Mouse (Mus musculus) gastrocnemius, postnatal 10 days (tissue): ENCODE results near the gene Tifab. TPM values are rescaled to one million over a fixed set of nuclear protein-coding genes. Genes with fewer than 3 reads are reported as not detected.

Source experiments
- DNase-seq: peaks from one replicate; pipeline ENCODE4 v3.0.0; 2021; ENCODE audit warnings: mixed read lengths
- total RNA-seq, 2 experiments: library from RNA; stranded (reverse); gene quantifications; 2 replicates each; pipeline ENCODE4 v1.2.3; 2021

The Tifab gene
- total RNA-seq, 2 experiments from 2014 or later = 0.45 to 1.2 TPM

- no peak for DNase-seq
Measured at GRCm38 (mm10) chr13:56176310-56176709, 2.4 kb downstream of the Tifab start.

- DNase-seq = no peak
Measured at GRCm38 (mm10) chr13:56175848-56176247, 2.8 kb downstream of the Tifab start.

GRCm38 (mm10) chr13:56172901-56173545 is 5.7 kb downstream of the Tifab start:
- no peak for DNase-seq

- DNase-seq = no peak
Measured at GRCm38 (mm10) chr13:56172106-56172505, 6.6 kb downstream of the Tifab start.

- DNase-seq = no peak
Measured at GRCm38 (mm10) chr13:56168403-56168781, 10.3 kb downstream of the Tifab start.

GRCm38 (mm10) chr13:56167446-56168402 is 11.0 kb downstream of the Tifab start:
- no peak for DNase-seq

GRCm38 (mm10) chr13:56165561-56165960 is 13.1 kb downstream of the Tifab start:
- DNase-seq = no peak

GRCm38 (mm10) chr13:56164372-56164771 is 14.3 kb downstream of the Tifab start:
- no peak for DNase-seq

- DNase-seq = peak; percentile 66
Measured at GRCm38 (mm10) chr13:56163751-56164150, 14.9 kb downstream of the Tifab start.

GRCm38 (mm10) chr13:56162859-56163258 is 15.8 kb downstream of the Tifab start:
- DNase-seq = no peak

GRCm38 (mm10) chr13:56159614-56160363 is 18.9 kb downstream of the Tifab start:
- DNase-seq = no peak

GRCm38 (mm10) chr13:56159016-56159601 is 19.6 kb downstream of the Tifab start:
- no peak for DNase-seq

- DNase-seq = no peak
Measured at GRCm38 (mm10) chr13:56155671-56156070, 23.0 kb downstream of the Tifab start.

- no peak for DNase-seq
Measured at GRCm38 (mm10) chr13:56155048-56155447, 23.6 kb downstream of the Tifab start.

GRCm38 (mm10) chr13:56152773-56153460 is 25.8 kb downstream of the Tifab start:
- no peak for DNase-seq

- peak; percentile 68 for DNase-seq
Measured at GRCm38 (mm10) chr13:56151404-56152226, 27.1 kb downstream of the Tifab start.

GRCm38 (mm10) chr13:56145523-56145922 is 33.2 kb downstream of the Tifab start:
- no peak for DNase-seq

- DNase-seq = no peak
Measured at GRCm38 (mm10) chr13:56144021-56144420, 34.7 kb downstream of the Tifab start.

- no peak for DNase-seq
Measured at GRCm38 (mm10) chr13:56143151-56143513, 35.6 kb downstream of the Tifab start.

GRCm38 (mm10) chr13:56142382-56143150 is 36.1 kb downstream of the Tifab start:
- DNase-seq = no peak
